Mouse (Mus musculus) cerebellum, postnatal 10 days (tissue): ENCODE results near the gene Hoxc12.

Experiments used
- DNase-seq, 2 experiments: peaks; one replicate each; pipeline ENCODE4 v3.0.0; 2021; ENCODE audit warnings: mixed read lengths in 2 of 2

Gene Hoxc12

DNA sequence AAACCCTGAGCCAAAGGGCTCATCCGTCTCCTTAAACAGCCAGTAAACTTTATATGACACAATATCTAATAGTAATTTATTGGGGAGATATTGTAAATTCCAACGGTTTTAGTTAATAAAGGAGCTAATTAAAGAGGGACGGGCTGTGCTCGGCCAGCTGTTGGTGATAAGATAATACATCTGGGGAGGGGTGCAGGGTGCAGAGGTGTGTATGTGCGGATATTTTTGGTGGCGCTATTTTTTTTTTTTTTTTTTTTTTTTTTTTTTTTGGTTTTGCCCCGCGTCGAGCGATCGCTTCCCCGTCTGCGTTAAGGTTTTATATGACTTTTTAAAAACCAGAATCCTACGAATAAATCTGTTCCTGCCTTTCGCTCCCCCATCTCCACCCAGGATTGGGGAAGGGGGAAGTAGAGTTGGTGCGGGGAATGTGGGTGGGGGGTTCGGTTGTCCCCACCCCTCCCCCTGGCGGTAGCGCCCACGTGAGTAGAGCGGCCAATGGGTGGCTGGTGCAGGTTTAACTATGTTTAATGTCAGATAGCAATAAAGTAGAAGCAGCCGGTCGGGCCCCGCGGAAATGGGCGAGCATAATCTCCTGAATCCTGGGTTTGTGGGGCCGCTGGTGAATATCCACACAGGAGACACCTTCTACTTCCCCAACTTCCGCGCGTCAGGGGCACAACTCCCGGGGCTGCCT is at the start of gene Hoxc12:
TSS of gene Hoxc12 (plus strand) at position 479 of the 694 bp plus-strand sequence.
- DNase-seq: no peak

DNA sequence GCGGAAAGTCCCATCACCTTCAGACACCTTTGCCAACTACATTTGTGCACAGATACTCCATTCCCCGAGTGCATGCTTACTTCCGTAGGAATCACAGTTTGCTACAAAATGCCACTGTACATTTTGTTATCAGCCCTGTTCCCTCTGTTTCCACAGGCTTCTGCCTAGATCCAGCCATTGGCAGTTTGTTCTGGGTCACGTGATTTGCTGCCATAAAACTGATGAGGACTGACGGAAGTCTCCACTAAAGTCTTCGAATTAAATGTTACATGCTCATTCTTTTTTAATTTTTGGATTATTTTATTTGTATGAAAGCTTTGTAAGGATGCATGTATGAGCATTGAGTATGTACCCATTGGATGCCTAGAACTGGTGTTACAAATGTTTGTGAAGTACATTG is 41.4 kb upstream of the Hoxc12 start:
- DNase-seq: no peak

DNA sequence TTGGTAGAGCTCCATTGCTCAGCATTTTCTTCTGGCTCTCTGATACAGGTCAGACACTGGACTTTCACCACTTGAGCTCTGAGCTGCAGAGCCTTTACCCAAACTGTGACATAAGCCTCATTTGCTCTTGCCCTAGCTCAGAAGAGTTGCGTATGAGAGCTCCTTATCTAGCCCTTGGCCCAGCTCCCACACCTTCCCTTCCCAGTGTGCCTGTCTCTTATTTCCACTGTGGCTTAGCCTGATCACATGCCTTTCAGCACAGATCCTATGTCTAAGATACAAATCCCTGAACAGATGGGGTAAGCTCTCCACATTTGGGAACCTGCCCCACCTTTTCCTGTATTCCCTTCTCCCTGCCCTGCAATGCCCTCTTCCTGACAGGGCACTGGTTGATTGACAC is 31.6 kb upstream of the Hoxc12 start:
- DNase-seq: no peak

DNA sequence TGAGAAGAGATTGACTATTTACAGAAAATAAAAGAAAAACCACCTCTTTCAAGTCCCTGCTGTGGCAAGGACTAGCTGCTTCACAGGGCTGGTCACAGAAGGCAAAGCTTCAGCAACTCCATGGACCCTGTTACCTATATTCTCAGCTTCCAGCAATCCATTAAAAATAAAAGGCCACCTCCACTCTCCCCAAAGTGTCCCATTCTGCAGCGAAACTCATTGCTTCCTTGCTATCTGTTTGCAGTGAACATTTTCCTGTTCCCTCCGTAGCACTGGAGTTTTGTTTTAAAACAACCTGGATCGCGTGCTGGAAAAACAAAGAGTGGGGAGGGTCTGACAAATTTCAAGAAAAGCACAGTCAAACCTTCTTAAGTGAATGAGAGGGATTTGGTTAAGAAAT is 27.0 kb upstream of the Hoxc12 start:
- no peak for DNase-seq

DNA sequence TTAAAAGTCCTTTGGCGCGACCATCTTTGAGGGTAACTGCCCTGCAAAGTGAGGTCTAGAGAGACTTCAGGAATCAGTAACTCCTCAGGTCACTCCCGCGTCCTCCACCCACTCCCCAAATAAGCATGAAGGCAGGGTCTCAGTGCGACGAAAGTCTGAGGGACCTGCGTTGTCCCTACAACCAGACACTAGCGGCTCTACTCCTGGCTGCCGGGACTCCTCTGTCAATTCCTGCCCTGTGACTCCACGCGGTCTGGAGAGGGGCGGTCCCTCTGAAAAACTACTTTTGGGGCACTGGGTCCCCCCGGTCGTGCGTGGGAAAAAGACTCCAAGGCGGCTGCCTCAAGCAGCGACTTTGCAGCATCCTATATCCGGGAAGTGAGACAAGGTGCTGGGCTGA is 26.5 kb upstream of the Hoxc12 start:
- DNase-seq: no peak

DNA sequence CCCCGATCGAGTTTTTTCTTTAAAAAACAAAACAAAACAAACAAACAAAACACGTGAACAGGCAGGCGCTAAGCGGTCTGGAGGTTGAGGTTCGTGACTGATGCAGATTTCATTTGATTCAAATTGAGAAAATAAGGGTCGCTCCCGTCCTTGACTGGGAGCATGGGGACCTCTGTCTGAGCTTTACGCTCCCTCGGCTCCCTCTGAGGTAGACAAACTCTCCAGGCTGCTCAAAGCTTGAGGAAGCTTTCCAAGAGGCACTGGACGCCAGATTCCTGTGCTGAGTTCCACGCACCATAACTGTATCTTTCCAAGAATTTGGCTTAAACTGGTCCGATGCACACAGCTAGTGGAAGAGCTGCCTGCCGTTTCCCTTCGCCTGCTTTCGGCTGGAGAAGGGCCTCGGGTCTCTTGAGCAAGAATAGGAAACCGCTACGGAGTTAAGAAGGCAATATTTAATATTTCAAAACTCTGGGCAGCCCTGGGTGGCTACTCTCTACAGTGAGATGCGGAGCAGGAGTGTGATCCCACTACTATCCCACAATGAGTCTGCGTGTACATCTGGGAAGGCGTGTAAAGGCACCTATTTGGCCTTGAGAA is 26.0 kb upstream of the Hoxc12 start:
- no peak for DNase-seq

DNA sequence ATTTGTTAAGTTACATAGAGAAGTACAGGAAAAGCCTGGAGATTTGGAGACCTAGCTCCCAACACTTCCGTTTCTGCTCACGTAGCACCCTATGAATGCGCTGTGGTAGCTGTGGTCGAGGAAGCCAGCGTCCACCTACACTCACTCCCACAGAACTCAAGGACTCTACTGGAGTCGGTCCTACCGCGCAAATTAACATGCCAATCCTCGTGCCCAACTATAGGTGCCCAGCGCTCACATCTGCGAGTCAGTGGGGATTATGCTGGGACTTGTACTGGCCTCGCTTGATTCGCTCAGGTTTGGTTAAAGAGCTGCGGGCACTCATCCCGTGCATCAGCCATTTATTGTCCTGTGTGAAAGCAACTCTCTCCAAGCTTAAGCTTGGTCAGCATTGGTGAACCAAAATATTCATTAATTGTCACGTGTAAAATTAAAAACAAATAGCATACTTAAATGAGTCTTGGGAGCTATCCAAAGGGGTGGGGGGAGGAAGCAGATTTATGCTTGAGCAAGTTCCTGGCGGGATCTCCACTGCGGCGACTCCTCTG is 23.4 kb upstream of the Hoxc12 start:
- DNase-seq: no peak

DNA sequence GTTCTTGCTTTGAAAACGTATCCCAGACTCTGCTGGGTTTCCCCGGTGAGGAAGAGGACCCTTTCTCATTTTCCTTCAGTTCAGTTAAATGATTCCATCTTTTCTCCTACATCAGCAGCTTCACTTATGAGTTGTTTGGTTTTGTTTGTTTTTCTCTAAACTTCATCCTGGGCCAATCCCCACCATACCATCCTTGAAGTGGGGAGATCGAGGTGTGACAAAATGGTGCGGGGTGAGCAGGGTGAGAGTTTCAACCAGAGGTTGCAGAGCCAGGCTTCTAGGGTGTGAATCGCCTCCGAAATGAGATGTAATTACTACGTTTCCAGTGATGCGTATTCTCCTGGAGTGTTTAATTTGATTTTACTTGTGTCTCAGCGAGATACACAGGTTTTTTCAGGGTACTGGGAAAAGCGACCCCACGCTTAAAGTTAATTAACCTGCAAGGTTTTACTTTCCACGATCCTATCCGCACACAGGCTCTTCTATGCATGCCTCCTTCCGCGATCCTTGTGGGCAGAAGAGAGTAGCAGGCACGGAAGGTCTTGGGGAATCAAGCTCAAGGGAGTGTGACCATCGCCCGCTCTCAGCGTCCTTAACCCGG is 18.5 kb upstream of the Hoxc12 start:
- DNase-seq: no peak

DNA sequence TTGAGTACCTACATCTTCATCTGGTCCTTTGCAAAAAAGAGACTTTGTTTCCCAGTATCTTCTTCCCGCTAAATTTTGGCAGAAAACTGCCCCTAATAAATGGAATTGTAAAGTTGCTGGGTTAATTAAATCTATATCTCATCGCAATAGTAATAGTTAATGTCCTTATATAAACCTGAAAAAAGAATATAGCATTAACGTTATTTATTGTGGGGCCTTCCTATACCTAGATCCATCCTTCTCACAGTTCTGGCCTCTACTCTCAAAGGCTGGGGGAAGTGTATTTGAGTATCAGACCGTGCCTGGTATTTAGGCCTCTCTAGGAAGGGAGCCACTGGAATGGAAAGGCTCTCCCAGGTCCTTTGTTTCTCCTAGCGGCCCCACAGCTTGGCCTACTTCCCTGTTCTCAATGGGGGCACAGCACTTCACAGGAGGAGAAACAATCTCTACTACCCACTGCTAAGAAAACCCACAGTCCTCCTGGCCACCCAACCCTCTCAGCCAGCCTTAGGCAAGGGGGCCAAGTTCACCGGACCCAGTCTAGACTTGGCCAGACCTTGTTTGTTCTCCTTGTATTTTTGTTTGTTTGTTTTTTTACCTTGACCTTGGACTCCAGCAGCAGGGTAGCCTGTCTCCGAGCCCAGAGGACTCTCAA is 17.8 kb upstream of the Hoxc12 start:
- no peak for DNase-seq

DNA sequence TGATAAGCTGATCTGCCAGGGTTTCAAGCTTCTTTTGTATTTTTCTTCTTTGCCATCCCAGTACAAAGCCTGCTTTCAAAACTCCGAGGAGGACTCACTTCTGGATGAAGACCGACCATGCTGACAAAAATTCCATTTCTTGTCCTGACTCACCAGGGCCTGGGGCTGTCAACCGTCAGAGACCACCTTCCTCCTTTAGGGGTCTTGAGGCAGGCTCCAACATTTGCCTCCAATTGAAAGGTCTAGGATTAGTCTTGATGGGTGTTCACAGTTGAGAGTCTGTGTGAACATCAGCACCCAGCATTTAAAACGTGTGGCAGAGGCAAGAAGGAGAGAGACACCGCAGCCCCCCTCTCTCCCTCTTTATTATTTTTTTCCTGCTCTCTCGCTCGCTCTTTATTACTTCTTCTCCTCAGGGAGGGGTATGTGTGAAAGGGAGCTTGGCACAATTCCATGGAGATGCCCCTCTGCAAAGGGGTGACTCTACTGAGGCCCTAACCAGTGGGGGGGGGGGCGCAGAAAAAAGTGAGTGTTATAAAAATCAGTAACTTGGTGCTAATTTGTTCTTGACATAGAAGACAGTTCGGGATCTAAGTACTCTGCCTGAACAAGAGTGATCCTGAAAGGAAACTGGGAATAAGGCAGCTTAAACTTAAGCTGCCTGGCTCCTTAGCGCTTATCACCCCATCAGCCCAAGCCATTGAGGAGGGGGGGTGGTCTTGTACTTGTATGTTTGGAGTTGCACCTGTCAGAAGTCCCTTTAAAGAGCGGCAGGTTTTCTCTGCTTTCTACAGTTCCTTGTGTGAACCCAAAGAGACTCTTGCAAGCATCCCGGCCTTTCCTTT is 17.0 kb upstream of the Hoxc12 start:
- no peak for DNase-seq

DNA sequence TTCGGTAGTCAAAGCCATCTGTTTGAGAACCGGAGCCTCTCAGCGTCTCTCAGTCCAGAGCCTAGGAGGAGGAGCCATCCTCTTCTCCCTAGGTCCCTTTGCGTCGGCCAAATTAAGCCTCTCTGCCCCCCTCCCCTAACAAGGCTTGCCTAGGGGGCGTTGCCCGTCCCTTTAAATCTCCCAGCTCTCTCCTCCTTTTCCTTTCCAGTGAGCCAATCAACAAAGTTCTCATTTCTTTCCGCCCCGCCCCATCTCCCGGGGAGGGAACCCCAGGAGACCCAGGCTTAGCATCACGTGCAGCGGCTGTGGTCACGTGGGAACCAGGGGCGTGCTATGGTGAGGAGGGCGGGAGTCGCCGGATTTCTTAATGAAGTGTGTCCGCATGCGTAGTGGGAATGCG is 15.9 kb upstream of the Hoxc12 start:
- peak in 1 of 2 experiments; percentile 21 for DNase-seq

DNA sequence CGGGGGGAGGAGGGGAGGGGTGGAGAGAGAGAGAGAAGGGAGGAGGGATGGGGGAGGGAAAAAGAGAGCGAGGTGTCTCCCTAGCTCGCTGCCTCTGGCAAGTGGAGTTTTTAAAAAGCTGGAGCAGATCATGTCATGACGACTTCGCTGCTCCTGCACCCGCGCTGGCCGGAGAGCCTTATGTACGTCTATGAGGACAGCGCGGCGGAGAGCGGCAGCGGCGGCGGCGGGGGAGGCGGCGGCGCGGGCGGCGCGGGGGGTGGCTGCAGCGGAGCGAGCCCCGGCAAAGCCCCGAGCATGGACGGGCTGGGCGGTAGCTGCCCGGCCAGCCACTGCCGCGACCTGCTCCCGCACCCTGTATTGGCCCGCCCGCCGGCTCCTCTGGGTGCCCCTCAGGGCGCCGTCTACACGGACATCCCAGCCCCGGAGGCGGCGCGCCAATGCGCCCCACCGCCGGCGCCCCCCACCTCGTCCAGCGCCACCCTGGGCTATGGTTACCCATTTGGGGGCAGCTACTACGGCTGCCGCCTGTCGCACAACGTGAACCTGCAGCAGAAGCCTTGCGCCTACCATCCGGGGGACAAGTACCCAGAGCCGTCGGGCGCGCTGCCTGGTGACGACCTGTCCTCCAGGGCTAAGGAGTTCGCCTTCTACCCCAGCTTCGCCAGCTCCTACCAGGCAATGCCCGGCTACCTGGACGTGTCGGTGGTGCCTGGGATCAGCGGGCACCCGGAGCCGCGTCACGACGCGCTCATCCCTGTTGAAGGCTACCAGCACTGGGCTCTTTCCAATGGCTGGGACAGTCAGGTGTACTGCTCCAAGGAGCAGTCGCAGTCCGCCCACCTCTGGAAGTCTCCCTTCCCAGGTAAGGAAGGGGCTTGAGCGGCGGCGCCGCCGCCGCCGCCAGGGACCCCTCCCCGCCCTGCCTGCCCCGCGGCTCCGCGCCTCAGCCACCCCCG is 15.2 kb upstream of the Hoxc12 start, which contains the start of gene Hoxc13:
TSS of gene Hoxc13 (plus strand) at position 51 of the 959 bp plus-strand sequence.
- no peak for DNase-seq

DNA sequence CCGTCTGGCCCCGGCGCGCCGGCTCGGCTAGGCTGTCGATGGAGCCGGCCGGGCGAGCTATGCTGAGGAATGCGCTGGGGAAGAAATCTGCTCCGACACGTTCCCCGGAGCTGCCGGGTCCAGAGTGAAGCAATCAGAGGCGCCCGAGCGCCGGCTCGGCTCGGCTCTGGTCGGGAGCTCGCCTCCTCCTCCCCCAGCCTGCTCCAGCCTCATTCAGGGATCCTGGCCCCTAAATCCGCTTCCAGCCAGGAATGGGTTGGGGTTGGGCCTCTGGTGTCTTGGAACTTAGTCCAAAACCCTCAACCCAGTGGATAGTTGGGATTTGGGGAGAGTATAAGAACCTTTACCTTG is 14.6 kb upstream of the Hoxc12 start:
- DNase-seq: no peak

DNA sequence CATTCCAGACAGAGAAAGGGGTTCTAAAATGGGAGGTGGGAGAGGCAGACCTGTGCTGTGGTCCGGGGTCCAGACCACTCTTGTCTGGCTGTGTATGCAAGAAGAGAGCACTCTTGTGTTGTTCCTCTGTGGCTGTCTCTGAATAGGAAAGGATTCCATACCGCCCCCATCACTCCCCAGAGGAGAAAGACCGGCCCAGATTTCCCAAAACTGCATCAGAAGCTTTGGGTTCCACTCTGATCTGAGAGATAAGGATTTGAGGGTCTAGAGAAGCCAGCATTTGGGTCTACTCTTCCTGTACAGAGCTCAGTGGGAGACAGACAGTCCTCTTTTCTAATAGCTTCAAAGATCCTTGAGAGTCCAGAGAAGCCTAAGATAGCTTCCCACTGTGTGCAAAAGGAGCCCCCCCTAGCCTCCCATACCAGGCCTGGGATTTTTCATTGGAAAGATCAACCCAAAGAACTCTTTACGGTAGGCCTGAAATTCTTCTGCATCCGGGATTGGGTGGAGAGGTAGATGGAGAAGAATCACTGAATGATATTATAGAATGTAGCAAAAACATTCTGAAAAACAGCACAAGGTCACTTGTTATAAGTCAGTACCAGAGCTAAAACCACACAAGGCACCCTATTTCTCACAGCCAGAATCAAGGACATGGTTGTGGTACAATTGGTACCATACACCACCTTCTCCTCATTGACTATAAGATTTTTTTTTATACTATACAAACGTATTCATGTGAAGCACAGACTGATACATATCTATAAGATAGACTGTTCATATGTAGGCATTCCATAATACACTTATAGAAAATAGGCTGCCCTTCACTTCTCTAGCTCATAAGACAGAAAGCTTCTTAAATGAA is 13.7 kb upstream of the Hoxc12 start:
- no peak for DNase-seq

DNA sequence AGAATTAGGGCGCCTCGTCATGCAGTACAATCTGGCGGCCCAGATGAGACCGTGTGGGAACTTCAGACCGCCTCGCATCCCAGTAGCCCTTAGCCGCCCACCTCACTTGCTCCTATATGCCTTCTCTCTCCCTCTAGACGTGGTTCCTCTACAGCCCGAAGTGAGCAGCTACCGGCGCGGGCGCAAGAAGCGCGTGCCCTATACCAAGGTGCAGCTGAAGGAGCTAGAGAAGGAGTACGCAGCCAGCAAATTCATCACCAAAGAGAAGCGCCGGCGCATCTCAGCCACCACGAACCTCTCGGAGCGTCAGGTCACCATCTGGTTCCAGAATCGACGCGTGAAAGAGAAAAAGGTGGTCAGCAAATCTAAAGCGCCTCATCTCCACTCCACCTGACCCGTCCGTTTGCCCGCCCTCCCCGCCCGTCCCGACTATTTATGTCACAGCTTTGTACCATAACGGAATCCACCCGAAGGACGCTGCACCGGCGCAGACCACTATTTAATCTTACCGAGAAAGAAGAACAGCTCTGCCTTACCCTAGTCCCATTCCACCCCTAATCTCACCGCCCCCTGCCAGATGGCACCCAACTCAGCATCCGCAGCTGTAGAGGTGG is 9.4 kb upstream of the Hoxc12 start:
- DNase-seq: no peak

DNA sequence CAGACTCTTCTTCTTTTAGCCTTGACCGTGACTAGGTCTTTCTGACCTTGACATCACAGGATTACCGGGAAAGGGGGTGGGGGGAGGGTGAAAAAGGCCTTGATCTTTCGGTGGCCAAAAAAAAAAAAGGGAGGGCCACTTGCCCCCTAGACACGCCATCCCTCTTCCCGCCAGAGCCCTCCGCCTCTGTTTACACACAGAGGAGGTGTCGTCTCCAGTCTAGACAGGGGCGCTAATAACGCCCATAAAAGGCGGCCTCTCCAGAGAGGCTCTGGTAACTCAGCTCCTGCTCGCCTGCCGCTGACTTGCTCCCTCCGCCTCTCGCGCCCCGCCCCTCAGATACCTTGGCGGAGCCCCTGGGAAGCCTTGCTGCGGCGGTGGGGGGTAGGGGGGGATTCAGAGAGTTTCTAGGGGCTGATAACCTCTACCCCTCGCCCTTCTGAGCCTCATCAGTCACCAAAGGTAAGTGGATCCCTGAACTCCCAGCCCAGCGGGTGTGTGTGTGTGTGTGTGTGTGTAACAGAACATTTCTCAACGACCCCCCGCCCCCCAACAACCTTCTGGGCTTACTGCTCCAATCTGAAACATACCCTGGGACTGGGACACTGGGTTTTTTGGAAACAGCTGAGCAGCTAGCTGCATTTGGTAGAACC is 4.7 kb upstream of the Hoxc12 start:
- no peak for DNase-seq

DNA sequence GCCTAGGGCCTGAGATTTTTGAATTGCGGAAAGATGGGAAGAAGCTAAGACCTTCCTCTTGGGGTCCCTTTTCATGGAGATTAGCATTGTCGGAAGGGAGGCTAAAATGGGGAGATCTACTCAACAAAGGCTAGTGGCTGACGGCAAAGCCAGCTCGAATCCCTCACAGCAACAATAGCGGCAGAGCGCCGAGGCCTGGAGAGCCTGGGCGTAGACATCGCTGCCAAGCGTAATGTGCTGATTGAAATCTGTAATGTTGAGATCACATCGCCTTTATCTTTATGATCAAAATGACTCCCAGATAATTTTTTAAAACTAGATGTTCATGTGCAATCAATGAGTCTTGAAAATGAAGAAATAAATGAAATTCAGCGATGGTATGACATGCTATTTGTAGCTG is 2.1 kb upstream of the Hoxc12 start:
- DNase-seq: no peak

DNA sequence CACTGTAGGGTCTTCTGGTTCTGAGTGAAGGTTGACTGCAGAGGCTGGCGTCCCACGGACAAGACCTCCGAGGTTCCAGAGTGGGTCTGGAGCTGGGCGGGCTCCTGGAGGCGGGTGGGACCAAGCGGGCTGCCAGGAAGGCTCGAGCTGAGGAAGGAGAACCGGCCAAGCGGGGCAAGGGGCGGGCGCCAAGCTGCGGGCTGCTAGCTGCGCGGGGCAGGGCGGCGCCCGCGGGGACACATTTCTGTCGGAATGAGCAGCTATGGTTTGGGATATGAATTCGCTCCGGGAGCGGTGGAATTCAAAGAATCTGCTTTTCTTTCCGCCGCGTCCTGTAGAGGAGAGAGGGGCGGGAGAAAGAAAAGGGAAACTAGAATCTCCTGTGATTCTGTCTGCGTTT is 1.7 kb upstream of the Hoxc12 start:
- DNase-seq: no peak

DNA sequence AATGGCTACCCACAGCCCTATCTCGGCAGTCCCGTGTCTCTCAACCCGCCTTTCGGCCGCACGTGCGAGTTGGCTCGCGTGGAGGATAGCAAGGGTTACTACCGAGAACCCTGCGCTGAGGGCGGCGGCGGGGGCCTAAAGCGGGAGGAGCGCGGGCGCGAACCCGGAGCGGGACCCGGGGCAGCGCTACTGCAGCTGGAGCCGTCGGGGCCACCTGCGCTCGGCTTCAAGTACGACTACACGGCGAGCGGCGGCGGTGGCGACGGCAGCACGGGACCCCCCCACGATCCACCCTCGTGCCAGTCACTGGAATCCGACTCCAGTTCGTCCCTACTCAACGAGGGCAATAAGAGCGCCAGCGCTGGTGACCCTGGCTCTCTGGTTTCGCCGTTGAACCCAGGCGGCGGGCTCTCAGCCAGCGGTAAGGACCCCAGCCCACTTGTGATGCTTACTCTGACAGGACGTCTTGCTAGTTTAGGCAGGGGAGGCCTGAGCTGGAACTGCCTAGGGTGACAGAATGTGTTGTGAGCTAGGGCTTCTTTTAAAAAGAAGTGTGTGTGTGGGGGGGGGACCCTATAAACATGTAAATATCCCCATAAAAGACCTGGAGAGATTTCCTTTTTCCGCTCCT is 594 bp downstream of the Hoxc12 start:
- DNase-seq: no peak
